Mouse (Mus musculus) lung, adult 2 months (tissue): Measurements from ENCODE around the gene Rbm28. TPM values are rescaled to one million over a fixed set of nuclear protein-coding genes. Genes with fewer than 3 reads are reported as not detected.

Experiments
- DNase-seq: peaks from one replicate; pipeline ENCODE4 v3.0.0; 2022
- H3K4me1 ChIP-seq: fragments of 200-500 bp; 2 replicates; pipeline ENCODE4 v1.6.1; 2011; ENCODE audit warnings: low read length; ENCODE audit not compliant: control insufficient read depth, insufficient read depth
- H3K4me3 ChIP-seq: fragments of 200-500 bp; replicated peaks from 2 replicates; pipeline ENCODE3; 2011; ENCODE audit warnings: low read depth, mild to moderate bottlenecking, control low read depth, low read length; ENCODE audit errors: extremely low read depth
- CTCF ChIP-seq: fragments of 200-500 bp; IDR thresholded peaks from 2 replicates; pipeline ENCODE4 v1.5.1; 2011; ENCODE audit warnings: mild to moderate bottlenecking, low read length, control low read depth; ENCODE audit not compliant: insufficient read depth
- POLR2A ChIP-seq: fragments of 200-500 bp; IDR thresholded peaks from 2 replicates; pipeline ENCODE4 v1.6.1; 2011; ENCODE audit warnings: low read depth, mild to moderate bottlenecking, control low read depth, low read length, borderline replicate concordance; ENCODE audit errors: extremely low read depth
- WGBS: fragments of 180-500 bp; shearing (Covaris S2); methylation state at CpG from one replicate; pipeline ENCODE4 v1.1.7; 2018; 5-methylcytosine and 5-hydroxymethylcytosine counted together
- polyA plus RNA-seq: library from polyadenylated mRNA; depleted of rRNA; stranded (reverse); fragments of >200 nt; gene quantifications from 2 replicates; pipeline ENCODE4 v1.2.3, GENCODE M21; 2012

Rbm28 gene
- polyA plus RNA-seq, 1 experiment = 10.8 TPM

GRCm38 (mm10) chr6:29118963-29119362 is 45.8 kb downstream of the Rbm28 start:
- TF ChIP-seq CTCF (no peak), POLR2A (no peak)
- Histone ChIP-seq H3K4me1 (no peaks in the 10 kb centered on the region), H3K4me3 (no peak overlapping the region)
- DNase-seq = no peak
- WGBS = 72% methylated on average over 4 of the region's 4 CpGs

DNA sequence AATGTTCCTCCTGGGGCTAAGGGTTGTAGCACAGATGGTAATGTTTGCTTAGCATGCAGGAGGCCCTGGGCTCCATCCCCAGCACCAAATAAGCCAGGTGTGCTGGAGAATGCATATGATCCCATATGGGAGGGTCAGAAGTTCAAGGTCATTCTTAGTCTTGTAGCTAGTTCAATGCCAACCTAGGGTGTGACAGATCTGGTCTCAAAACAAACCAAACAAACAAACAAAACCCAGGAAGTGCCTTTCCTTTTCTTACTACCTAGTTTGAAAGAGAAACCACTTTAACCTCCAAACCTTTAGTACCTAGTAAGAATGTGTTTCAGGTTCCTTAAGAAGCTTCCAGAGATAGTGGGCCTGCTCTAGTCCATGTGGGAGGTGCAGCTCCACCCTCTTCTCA is 46.6 kb downstream of the Rbm28 start:
- TF ChIP-seq CTCF (no peak), POLR2A (no peak)

GRCm38 (mm10) chr6:29117417-29118104 is 47.2 kb downstream of the Rbm28 start:
- WGBS = 45% methylated on average over 7 of the region's 7 CpGs
- DNase-seq = no peak
- no peak for TF ChIP-seq CTCF
- no peak for TF ChIP-seq POLR2A
- H3K4me3 ChIP-seq = no peak overlapping the region
- no peaks in the 10 kb centered on the region for H3K4me1 ChIP-seq

More for the DNA sequence above, 46.6 kb downstream of the Rbm28 start:
- DNase-seq = no peak
- H3K4me3 ChIP-seq = no peak overlapping the region
- no peaks in the 10 kb centered on the region for H3K4me1 ChIP-seq

- WGBS = 62% methylated on average over 7 of the region's 7 CpGs
- TF ChIP-seq CTCF (no peak), POLR2A (no peak)
- no peak for DNase-seq
These were observed 49.0 kb downstream of the Rbm28 start for GRCm38 (mm10) chr6:29115756-29116155.

GRCm38 (mm10) chr6:29111501-29111900 is 53.3 kb downstream of the Rbm28 start:
- DNase-seq = no peak
- 89% methylated on average over 4 of the region's 4 CpGs for WGBS
- TF ChIP-seq POLR2A (no peak), CTCF (no peak)
- Histone ChIP-seq H3K4me3 (no peak overlapping the region), H3K4me1 (no peaks in the 10 kb centered on the region)

More at GRCm38 (mm10) chr6:29115756-29116155, 49.0 kb downstream of the Rbm28 start:
- Histone ChIP-seq H3K4me1 (no peaks in the 10 kb centered on the region), H3K4me3 (no peak overlapping the region)

DNA sequence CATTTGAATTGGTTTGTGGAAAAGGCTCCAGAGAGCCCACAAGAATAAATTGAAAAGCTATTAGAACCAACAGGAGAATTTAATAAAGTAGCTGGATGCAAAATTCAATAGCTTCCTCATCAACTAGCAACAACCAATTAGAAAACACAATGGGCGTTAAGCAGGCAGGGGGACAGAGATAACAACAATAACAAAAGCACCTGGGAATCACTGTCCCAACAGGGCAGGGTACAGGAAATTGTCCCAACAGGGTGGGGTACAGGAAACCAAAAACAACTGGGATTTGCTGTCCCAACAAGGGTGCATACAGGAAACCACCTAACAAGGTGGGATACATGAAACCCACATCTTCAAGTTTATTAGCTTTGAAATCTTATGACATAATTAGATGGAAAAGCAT is 56.4 kb downstream of the Rbm28 start:
- 56% methylated on average over 1 of the region's 1 CpGs for WGBS
- DNase-seq = no peak
- TF ChIP-seq POLR2A (no peak), CTCF (no peak)
- H3K4me1 ChIP-seq = no peaks in the 10 kb centered on the region
- H3K4me3 ChIP-seq = no peak overlapping the region

GRCm38 (mm10) chr6:29101248-29101864 is 63.5 kb downstream of the Rbm28 start:
- H3K4me3 ChIP-seq = no peak overlapping the region
- TF ChIP-seq POLR2A (no peak), CTCF (no peak)
- H3K4me1 ChIP-seq = no peaks in the 10 kb centered on the region
- DNase-seq = no peak
- WGBS = 69% methylated on average over 9 of the region's 9 CpGs

- no peak for DNase-seq
- no peak for TF ChIP-seq CTCF
- no peak for TF ChIP-seq POLR2A
- no peaks in the 10 kb centered on the region for H3K4me1 ChIP-seq
- 44% methylated on average over 3 of the region's 3 CpGs for WGBS
- no peak overlapping the region for H3K4me3 ChIP-seq
These were observed 64.4 kb downstream of the Rbm28 start for GRCm38 (mm10) chr6:29100423-29100822.

GRCm38 (mm10) chr6:29099536-29100170 is 65.2 kb downstream of the Rbm28 start:
- 53% methylated on average over 14 of the region's 14 CpGs for WGBS
- TF ChIP-seq POLR2A (no peak), CTCF (no peak)

GRCm38 (mm10) chr6:29092904-29093303 is 71.9 kb downstream of the Rbm28 start:
- Histone ChIP-seq H3K4me3 (no peak overlapping the region), H3K4me1 (no peaks in the 10 kb centered on the region)
- no peak for DNase-seq
- TF ChIP-seq CTCF (no peak), POLR2A (no peak)
- 64% methylated on average over 11 of the region's 11 CpGs for WGBS

More at GRCm38 (mm10) chr6:29099536-29100170, 65.2 kb downstream of the Rbm28 start:
- DNase-seq = no peak
- Histone ChIP-seq H3K4me3 (no peak overlapping the region), H3K4me1 (no peaks in the 10 kb centered on the region)
